Mouse (Mus musculus) spleen, adult 2 months (tissue): ENCODE results near the gene Zfp354a. TPM values are rescaled to one million over a fixed set of nuclear protein-coding genes. Genes with fewer than 3 reads are reported as not detected.
A peak's percentile ranks its signal among the peaks of the same experiment; 100 is the strongest.
"Not testable (repeated sequence)": the region's sequence is repeated elsewhere in the genome, so short reads cannot be mapped to it uniquely, and the experiment has no call there.

ENCODE experiments used
- DNase-seq, 2 experiments: peaks; one replicate each; pipeline versions ENCODE4 v3.0.0 to v3.0.0-alpha.2; 2012 to 2021; ENCODE audit warnings: low spot score in 2 of 2, low read depth in 1 of 2
- H3K27ac ChIP-seq: fragments of 200-500 bp; 2 replicates; pipeline ENCODE4 v1.5.1; 2012; ENCODE audit warnings: low read length, inconsistent platforms; ENCODE audit not compliant: insufficient read depth
- H3K27me3 ChIP-seq: fragments of 200-500 bp; 2 replicates; pipeline ENCODE4 v1.6.1; 2012; ENCODE audit warnings: mild to moderate bottlenecking, moderate library complexity, low read length, inconsistent platforms; ENCODE audit not compliant: control insufficient read depth, insufficient read depth
- H3K36me3 ChIP-seq: fragments of 200-500 bp; 2 replicates; pipeline ENCODE4 v1.6.1; 2012; ENCODE audit warnings: mild to moderate bottlenecking, low read length, inconsistent platforms; ENCODE audit not compliant: control insufficient read depth, insufficient read depth
- H3K4me1 ChIP-seq: fragments of 200-500 bp; 2 replicates; pipeline ENCODE4 v1.6.1; 2011; ENCODE audit warnings: inconsistent platforms; ENCODE audit not compliant: control insufficient read depth, insufficient read depth, insufficient read length
- H3K4me3 ChIP-seq: fragments of 200-500 bp; 2 replicates; pipeline ENCODE4 v1.5.1; 2011; ENCODE audit warnings: mild to moderate bottlenecking, inconsistent platforms; ENCODE audit not compliant: insufficient read depth, insufficient read length; ENCODE audit errors: extremely low read depth
- CTCF ChIP-seq: fragments of 200-500 bp; IDR thresholded peaks from 2 replicates; pipeline ENCODE4 v1.5.1; 2011; ENCODE audit warnings: mild to moderate bottlenecking, inconsistent platforms; ENCODE audit not compliant: insufficient read depth, insufficient read length, insufficient replicate concordance; ENCODE audit errors: extremely low read depth
- POLR2A ChIP-seq: fragments of 200-500 bp; IDR thresholded peaks from 2 replicates; pipeline ENCODE4 v1.6.1; 2011; ENCODE audit warnings: low read depth, low read length, inconsistent platforms
- WGBS: fragments of 180-500 bp; shearing (Covaris S2); methylation state at CpG from one replicate; pipeline ENCODE4 v1.1.7; 2018; 5-methylcytosine and 5-hydroxymethylcytosine counted together
- polyA plus RNA-seq: library from polyadenylated mRNA; depleted of rRNA; stranded (reverse); fragments of >200 nt; gene quantifications from 2 replicates; pipeline ENCODE4 v1.2.3, GENCODE M21; 2012

Zfp354a gene
- polyA plus RNA-seq, 1 experiment: 0.34 TPM

GRCm38 (mm10) chr11:51032851-51033250 lies 26.2 kb upstream of the Zfp354a start:
- Histone ChIP-seq H3K4me3 (no peak overlapping the region), H3K4me1 (no peaks in the 10 kb centered on the region), H3K36me3 (no peaks in the 10 kb centered on the region), H3K27ac (no peak overlapping the region), H3K27me3 (no peaks in the 10 kb centered on the region)
- TF ChIP-seq POLR2A: no peak
- TF ChIP-seq CTCF: peak; percentile 26; the same call in 1 of the 2 replicates
- no peak for DNase-seq
- 52% methylated on average over 1 of the region's 1 CpGs for WGBS

DNA sequence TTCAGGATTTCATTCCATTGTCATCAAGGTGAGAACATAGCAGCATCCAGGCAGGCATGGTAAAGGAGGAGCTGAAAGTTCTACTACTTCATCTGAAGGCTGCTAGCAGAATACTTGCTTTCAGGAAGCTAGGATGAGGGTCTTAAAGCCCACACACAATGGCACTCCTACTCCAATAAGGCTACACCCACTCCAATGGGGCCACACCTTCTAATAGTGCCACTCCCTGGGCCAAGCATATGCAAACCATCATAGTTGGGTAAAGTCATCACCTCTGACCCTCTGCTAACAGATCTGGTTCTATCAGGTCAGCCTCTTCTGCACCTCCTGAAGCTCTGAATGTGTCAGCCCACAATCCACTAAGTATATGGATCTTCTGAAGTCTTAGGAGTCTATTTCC lies 24.9 kb upstream of the Zfp354a start:
- H3K27ac ChIP-seq, H3K4me3 ChIP-seq, H3K36me3 ChIP-seq, H3K27me3 ChIP-seq, H3K4me1 ChIP-seq, DNase-seq: not testable (repeated sequence)

- Histone ChIP-seq H3K27me3 (no peaks in the 10 kb centered on the region), H3K4me1 (no peaks in the 10 kb centered on the region), H3K27ac (no peak overlapping the region), H3K36me3 (no peaks in the 10 kb centered on the region), H3K4me3 (no peak overlapping the region)
- no peak for DNase-seq
- TF ChIP-seq CTCF (no peak), POLR2A (no peak)
- 94% methylated on average over 2 of the region's 2 CpGs for WGBS
Measured at GRCm38 (mm10) chr11:51035951-51036350, 23.1 kb upstream of the Zfp354a start.

DNA sequence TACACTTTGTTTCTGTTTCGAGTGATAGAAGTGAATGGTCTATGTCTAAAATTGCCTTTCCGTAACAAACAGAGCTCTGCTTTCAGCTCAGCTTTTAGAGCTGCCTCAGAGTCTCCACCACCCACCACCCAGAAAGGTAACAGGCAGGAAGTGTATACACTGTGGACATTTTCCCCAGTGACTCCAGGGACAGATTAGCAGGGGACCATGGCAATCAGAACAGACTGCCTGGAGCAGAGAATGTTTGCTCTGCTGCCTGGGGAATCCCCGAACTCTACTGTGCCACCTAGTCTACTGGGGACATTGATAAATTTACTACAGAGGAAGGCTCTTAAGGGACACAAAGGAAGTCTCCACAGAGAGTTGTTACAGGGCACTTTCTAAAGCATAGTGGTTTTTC lies 14.3 kb upstream of the Zfp354a start:
- not testable (repeated sequence) for H3K4me3 ChIP-seq, DNase-seq, H3K36me3 ChIP-seq, H3K4me1 ChIP-seq, H3K27ac ChIP-seq, H3K27me3 ChIP-seq
- WGBS: 66% methylated on average over 3 of the region's 3 CpGs

- DNase-seq, H3K4me1 ChIP-seq, H3K36me3 ChIP-seq, H3K4me3 ChIP-seq, H3K27me3 ChIP-seq, H3K27ac ChIP-seq: not testable (repeated sequence)
- WGBS: 84% methylated on average over 3 of the region's 3 CpGs
Measured at GRCm38 (mm10) chr11:51047809-51048208, 11.2 kb upstream of the Zfp354a start, which contains the start of gene Olfr1375. Gene Olfr1375 (plus strand): TSS chr11:51048109.

DNA sequence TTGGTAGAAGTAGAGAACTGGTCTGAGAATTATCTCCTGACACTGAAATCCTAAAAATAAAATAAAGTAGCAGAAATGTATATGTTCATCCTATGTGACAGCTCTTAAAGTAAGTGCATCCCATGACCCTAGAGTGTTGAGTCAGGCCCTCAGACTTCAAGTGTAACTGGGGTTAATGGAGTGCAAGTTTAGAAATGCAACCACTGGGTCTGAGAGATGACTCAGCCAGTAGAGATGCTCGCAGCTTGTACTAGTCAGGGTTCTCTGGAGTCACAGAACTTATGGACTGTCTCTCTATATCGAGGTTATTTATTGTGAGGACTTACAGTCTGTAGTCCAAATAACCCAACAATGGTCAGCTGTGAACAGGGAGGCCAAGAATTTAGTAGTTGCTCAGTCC lies 7.4 kb upstream of the Zfp354a start:
- H3K27me3 ChIP-seq: no peaks in the 10 kb centered on the region
- WGBS: 67% methylated on average over 2 of the region's 2 CpGs
- no peak for TF ChIP-seq POLR2A
- no peak for TF ChIP-seq CTCF
- no peak for DNase-seq
- H3K36me3 ChIP-seq: no peaks in the 10 kb centered on the region
- no peaks in the 10 kb centered on the region for H3K4me1 ChIP-seq
- no peak overlapping the region for H3K27ac ChIP-seq
- no peak overlapping the region for H3K4me3 ChIP-seq

GRCm38 (mm10) chr11:51053230-51053629 lies 5.8 kb upstream of the Zfp354a start:
- no peaks in the 10 kb centered on the region for H3K36me3 ChIP-seq
- WGBS: 45% methylated on average over 3 of the region's 3 CpGs
- TF ChIP-seq POLR2A: no peak
- no peak for TF ChIP-seq CTCF
- H3K27me3 ChIP-seq: no peaks in the 10 kb centered on the region
- no peak for DNase-seq
- H3K4me1 ChIP-seq: no peaks in the 10 kb centered on the region
- no peak overlapping the region for H3K4me3 ChIP-seq
- no peak overlapping the region for H3K27ac ChIP-seq

DNA sequence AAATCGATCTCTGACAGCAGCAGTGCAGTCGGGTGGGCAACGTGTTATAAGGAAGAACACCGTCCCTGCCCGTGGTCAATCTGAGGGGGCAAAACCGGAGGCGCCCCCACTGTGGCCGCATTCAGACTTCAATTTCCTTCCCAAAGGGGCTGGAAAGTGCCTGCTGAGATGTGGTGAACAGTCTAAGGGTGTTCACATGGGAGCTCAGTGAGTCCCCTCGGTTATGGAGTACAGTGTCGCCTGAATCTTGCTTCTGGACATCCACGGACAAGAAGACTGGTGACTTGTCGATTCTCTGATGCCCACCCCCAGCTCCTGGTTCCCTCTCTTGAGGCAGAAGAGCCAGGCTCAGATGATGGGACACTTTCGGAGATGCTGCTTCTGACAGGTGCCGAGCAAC lies 583 bp downstream of the Zfp354a start:
- no peak for DNase-seq
- Histone ChIP-seq H3K27ac (no peak overlapping the region), H3K27me3 (no peaks in the 10 kb centered on the region), H3K4me1 (no peaks in the 10 kb centered on the region), H3K4me3 (peak overlapping the region; percentile 34; the same call in 1 of the 2 replicates), H3K36me3 (no peaks in the 10 kb centered on the region)
- TF ChIP-seq CTCF (no peak), POLR2A (no peak)
- 22% methylated on average over 14 of the region's 14 CpGs for WGBS
